ENCODE assay signal across 12 mouse cellular contexts in genomic region chr12:99332144-99332807, GRCm38 (mm10).
A peak's percentile ranks its signal among the peaks of the same experiment; 100 is the strongest.
DNase-seq lines count a peak whose midpoint lies in the region; ATAC-seq and TF ChIP-seq lines count a peak whose summit lies in the region.
"Had no signal": no experiment of that assay in that cellular context is flagged by ENCODE, and none has a peak within 500 bp of the region (broad histone marks: within the 10 kb centered on the region; RNA-seq: fewer than 3 reads in every experiment).

No protein-coding gene starts in this region.

- H3K4me1 ChIP-seq in forebrain, embryonic 10.5 days = peaks cover 93% of the 10 kb centered on the region
- H3K4me1 ChIP-seq in forebrain, postnatal 0 days (ENCODE audit: insufficient read depth) = peaks cover 42% of the 10 kb centered on the region
- H3K4me1 ChIP-seq in liver, embryonic 11.5 days (replicated peaks; ENCODE audit: control insufficient read depth, insufficient read depth, low read length) = peaks cover 39% of the 10 kb centered on the region
- peaks cover 64% of the 10 kb centered on the region for H3K4me1 ChIP-seq in liver, embryonic 15.5 days (replicated peaks)

- H3K27me3 ChIP-seq in forebrain, embryonic 10.5 days (ENCODE audit: poor library complexity, severe bottlenecking) = peaks cover 42% of the 10 kb centered on the region
- no peaks in the 10 kb centered on the region for H3K27me3 ChIP-seq in forebrain, postnatal 0 days (ENCODE audit: insufficient read depth, low read length)
- no peaks in the 10 kb centered on the region for H3K27me3 ChIP-seq in liver, embryonic 11.5 days (replicated peaks; ENCODE audit: control insufficient read depth, insufficient read depth, low read length)
- H3K27me3 ChIP-seq in liver, embryonic 15.5 days = no peaks in the 10 kb centered on the region
- H3K27me3 ChIP-seq: forebrain, embryonic 12.5 days had no signal

- no peak for ATAC-seq in forebrain, postnatal 0 days
- 0 out of 2 replicates have a peak, but pooled peaks have one; percentile 13 for ATAC-seq in liver, embryonic 11.5 days (replicated peaks; ENCODE audit: low FRiP score)
- no peak for ATAC-seq in liver, embryonic 15.5 days (ENCODE audit: insufficient read depth)

- no peaks in the 10 kb centered on the region for H3K9me3 ChIP-seq in forebrain, embryonic 10.5 days
- no peaks in the 10 kb centered on the region for H3K9me3 ChIP-seq in forebrain, postnatal 0 days (ENCODE audit: low read length)
- H3K9me3 ChIP-seq in liver, embryonic 11.5 days (ENCODE audit: control insufficient read depth, low read length) = no peaks in the 10 kb centered on the region
- H3K9me3 ChIP-seq in liver, embryonic 15.5 days (replicated peaks) = no peaks in the 10 kb centered on the region
- H3K9me3 ChIP-seq: forebrain, embryonic 12.5 days had no signal

- 63% methylated on average over 16 of the region's 16 CpGs for WGBS in forebrain, embryonic 10.5 days
- WGBS in forebrain, postnatal 0 days = 60% methylated on average over 16 of the region's 16 CpGs
- WGBS in liver, embryonic 11.5 days = 71% methylated on average over 16 of the region's 16 CpGs
- WGBS in liver, embryonic 15.5 days (ENCODE audit: insufficient replicate concordance) = 66% methylated on average over 16 of the region's 16 CpGs

- H3K9ac ChIP-seq in forebrain, postnatal 0 days = no peak overlapping the region
- H3K9ac ChIP-seq in liver, embryonic 11.5 days (ENCODE audit: low read depth, low read length) = 0 out of 2 replicates have a peak overlapping the region, but pooled peaks have one; percentile 10
- no peak overlapping the region for H3K9ac ChIP-seq in liver, embryonic 15.5 days

- DNase-seq in forebrain, embryonic 10.5 days (ENCODE audit: extremely low spot score, low spot score) = no peak
- no peak for DNase-seq in forebrain, postnatal 0 days
- no peak for DNase-seq in liver, embryonic 11.5 days (ENCODE audit: low spot score)
- DNase-seq in liver = no peak
- peak; percentile 37 to 39 for DNase-seq in thymus, postnatal 10 days (ENCODE audit: low spot score in 2 of 2)
- no peak for DNase-seq in left cerebral cortex, postnatal 4 days
- DNase-seq in right cerebral cortex, adult 18-20 months = no peak
- DNase-seq: adrenal gland, adult 2 months; kidney, adult 18-20 months; layer of hippocampus, adult 9-11 months had no signal

- peak overlapping the region; percentile 86 for H3K27ac ChIP-seq in forebrain, embryonic 10.5 days
- no peak overlapping the region for H3K27ac ChIP-seq in forebrain, postnatal 0 days (ENCODE audit: low read depth, low read length)
- H3K27ac ChIP-seq in liver, embryonic 11.5 days (ENCODE audit: low read depth, low read length) = peak overlapping the region; percentile 53
- H3K27ac ChIP-seq in liver, embryonic 15.5 days (replicated peaks) = peak overlapping the region; percentile 38; the same call in 1 of the 2 replicates
- H3K27ac ChIP-seq: forebrain, embryonic 12.5 days had no signal

- no peak for TF ChIP-seq CTCF in forebrain, postnatal 0 days (IDR thresholded peaks at IDR 0.05; ENCODE audit: low read depth)

- no peak overlapping the region for H3K4me2 ChIP-seq in forebrain, postnatal 0 days (ENCODE audit: low read depth)
- H3K4me2 ChIP-seq in liver, embryonic 11.5 days = no peak overlapping the region
- peak overlapping the region; percentile 48; the same call in 1 of the 2 replicates for H3K4me2 ChIP-seq in liver, embryonic 15.5 days
- H3K4me2 ChIP-seq: forebrain, embryonic 12.5 days had no signal

- H3K36me3 ChIP-seq in forebrain, embryonic 10.5 days (replicated peaks) = peaks cover 16% of the 10 kb centered on the region
- no peaks in the 10 kb centered on the region; the same call in 1 of the 2 replicates for H3K36me3 ChIP-seq in forebrain, postnatal 0 days (ENCODE audit: insufficient read depth)
- H3K36me3 ChIP-seq in liver, embryonic 11.5 days (ENCODE audit: control insufficient read depth, insufficient read depth, low read length) = no peaks in the 10 kb centered on the region
- no peaks in the 10 kb centered on the region for H3K36me3 ChIP-seq in liver, embryonic 15.5 days (replicated peaks)

- intact Hi-C loops in left cerebral cortex, postnatal 4 days (cut with DNase I) = no loop called here

- no peak overlapping the region for H3K4me3 ChIP-seq in forebrain, embryonic 10.5 days
- H3K4me3 ChIP-seq in forebrain, postnatal 0 days (ENCODE audit: low read depth, low read length) = no peak overlapping the region
- no peak overlapping the region for H3K4me3 ChIP-seq in liver, embryonic 11.5 days (ENCODE audit: low read depth, low read length)
- H3K4me3 ChIP-seq in liver, embryonic 15.5 days (replicated peaks) = no peak overlapping the region
- H3K4me3 ChIP-seq: forebrain, embryonic 12.5 days had no signal

Comparison
In these comparisons a context has a peak if more than half of its experiments do, and no peak if none do; other contexts are left out.
1. DNase-seq: peak in thymus, postnatal 10 days (2 of 2); none in forebrain, embryonic 10.5 days (single experiment), forebrain, postnatal 0 days (single experiment), liver, embryonic 11.5 days (single experiment), liver (single experiment), left cerebral cortex, postnatal 4 days (single experiment) and right cerebral cortex, adult 18-20 months (single experiment).